In genomic region chr1:132732307-132732706, GRCm38 (mm10) we compare ENCODE assay signal across 18 mouse cellular contexts. TPM values are rescaled to one million over a fixed set of nuclear protein-coding genes. Genes with fewer than 3 reads are reported as not detected.
DNase-seq lines count a peak whose midpoint lies in the region; ATAC-seq lines count a peak whose summit lies in the region.
"Had no signal": no experiment of that assay in that cellular context is flagged by ENCODE, and none has a peak within 500 bp of the region (broad histone marks: within the 10 kb centered on the region; RNA-seq: fewer than 3 reads in every experiment).

No protein-coding gene starts in this region.

- H3K4me3 ChIP-seq in hindbrain, embryonic 10.5 days, result no peak overlapping the region
- no peak overlapping the region for H3K4me3 ChIP-seq in hindbrain, embryonic 11.5 days (ENCODE audit: low read depth, low read length)
- no peak overlapping the region for H3K4me3 ChIP-seq in neural tube, embryonic 12.5 days
- H3K4me3 ChIP-seq in midbrain, embryonic 14.5 days (replicated peaks; ENCODE audit: low read depth, low read length), result no peak overlapping the region
- H3K4me3 ChIP-seq: heart, embryonic 12.5 days; limb, embryonic 15.5 days; myocyte; stomach, embryonic 15.5 days had no signal

- H3K9me3 ChIP-seq in hindbrain, embryonic 10.5 days, result no peaks in the 10 kb centered on the region
- H3K9me3 ChIP-seq in hindbrain, embryonic 11.5 days (ENCODE audit: control insufficient read depth, low read length), result no peaks in the 10 kb centered on the region
- H3K9me3 ChIP-seq in neural tube, embryonic 12.5 days, result no peaks in the 10 kb centered on the region
- no peaks in the 10 kb centered on the region for H3K9me3 ChIP-seq in midbrain, embryonic 14.5 days (ENCODE audit: control insufficient read depth, low read length)
- H3K9me3 ChIP-seq: heart, embryonic 12.5 days; limb, embryonic 15.5 days; stomach, embryonic 15.5 days had no signal

- no peak overlapping the region for H3K4me2 ChIP-seq in hindbrain, embryonic 11.5 days (replicated peaks; ENCODE audit: low read depth, low read length)
- peak overlapping the region; percentile 15; the same call in 1 of the 2 replicates for H3K4me2 ChIP-seq in neural tube, embryonic 12.5 days (replicated peaks)
- H3K4me2 ChIP-seq in midbrain, embryonic 14.5 days (ENCODE audit: low read length), result no peak overlapping the region
- H3K4me2 ChIP-seq: heart, embryonic 12.5 days; limb, embryonic 15.5 days; stomach, embryonic 15.5 days had no signal

- DNase-seq in hindbrain, embryonic 10.5 days (ENCODE audit: low spot score), result no peak
- no peak for DNase-seq in hindbrain, embryonic 11.5 days (ENCODE audit: low spot score)
- DNase-seq in neural tube, embryonic 10.5 days (ENCODE audit: extremely low spot score, low spot score), result no peak
- DNase-seq in midbrain, embryonic 14.5 days, result peak; percentile 34
- peak; percentile 38 for DNase-seq in right cerebral cortex, postnatal 25 days
- no peak for DNase-seq in thymus, postnatal 14 days
- no peak for DNase-seq in urinary bladder, postnatal 25 days (ENCODE audit: low spot score)
- DNase-seq: adrenal gland, adult 8-10 months; B cell, adult 2 months; cerebellum, adult 9-11 months; heart, postnatal 36 days; lung, postnatal 10 days had no signal

- H3K27ac ChIP-seq in hindbrain, embryonic 10.5 days, result peak overlapping the region; percentile 54; the same call in 1 of the 2 replicates
- no peak overlapping the region; the same call in 1 of the 2 replicates for H3K27ac ChIP-seq in hindbrain, embryonic 11.5 days (ENCODE audit: low read depth, low read length)
- H3K27ac ChIP-seq in neural tube, embryonic 12.5 days, result no peak overlapping the region
- H3K27ac ChIP-seq in midbrain, embryonic 14.5 days (replicated peaks; ENCODE audit: low read depth, low read length), result no peak overlapping the region
- H3K27ac ChIP-seq: limb, embryonic 15.5 days; stomach, embryonic 15.5 days had no signal

- no peaks in the 10 kb centered on the region for H3K36me3 ChIP-seq in hindbrain, embryonic 10.5 days
- no peaks in the 10 kb centered on the region for H3K36me3 ChIP-seq in hindbrain, embryonic 11.5 days (ENCODE audit: control insufficient read depth, insufficient read depth, low read length)
- H3K36me3 ChIP-seq in neural tube, embryonic 12.5 days, result no peaks in the 10 kb centered on the region
- H3K36me3 ChIP-seq in midbrain, embryonic 14.5 days (ENCODE audit: control insufficient read depth, insufficient read depth, low read length), result no peaks in the 10 kb centered on the region
- H3K36me3 ChIP-seq: heart, embryonic 12.5 days; limb, embryonic 15.5 days; stomach, embryonic 15.5 days had no signal

- no peak overlapping the region for H3K9ac ChIP-seq in hindbrain, embryonic 11.5 days (ENCODE audit: low read depth, low read length)
- 0 out of 2 replicates have a peak overlapping the region, but pooled peaks have one; percentile 8 for H3K9ac ChIP-seq in neural tube, embryonic 12.5 days
- H3K9ac ChIP-seq in midbrain, embryonic 14.5 days (replicated peaks; ENCODE audit: low read length), result 0 out of 2 replicates have a peak overlapping the region, but pooled peaks have one; percentile 26
- H3K9ac ChIP-seq: heart, embryonic 12.5 days; limb, embryonic 15.5 days; stomach, embryonic 15.5 days had no signal

- WGBS in hindbrain, embryonic 10.5 days, result 77% methylated on average over 12 of the region's 12 CpGs
- 68% methylated on average over 12 of the region's 12 CpGs for WGBS in hindbrain, embryonic 11.5 days
- WGBS in neural tube, embryonic 12.5 days, result 64% methylated on average over 12 of the region's 12 CpGs
- WGBS in midbrain, embryonic 14.5 days, result 53% methylated on average over 12 of the region's 12 CpGs

- peaks cover 81% of the 10 kb centered on the region for H3K4me1 ChIP-seq in hindbrain, embryonic 10.5 days (replicated peaks)
- H3K4me1 ChIP-seq in hindbrain, embryonic 11.5 days (replicated peaks; ENCODE audit: control insufficient read depth, insufficient read depth, low read length), result peaks cover 9% of the 10 kb centered on the region
- peaks cover 66% of the 10 kb centered on the region for H3K4me1 ChIP-seq in neural tube, embryonic 12.5 days
- H3K4me1 ChIP-seq in midbrain, embryonic 14.5 days (ENCODE audit: control insufficient read depth, insufficient read depth, low read length), result peaks cover 59% of the 10 kb centered on the region
- H3K4me1 ChIP-seq: heart, embryonic 12.5 days; limb, embryonic 15.5 days; stomach, embryonic 15.5 days had no signal

- H3K27me3 ChIP-seq in hindbrain, embryonic 10.5 days (ENCODE audit: insufficient read depth, poor library complexity, severe bottlenecking), result peaks cover 3% of the 10 kb centered on the region; the same call in 1 of the 2 replicates
- no peaks in the 10 kb centered on the region for H3K27me3 ChIP-seq in hindbrain, embryonic 11.5 days (ENCODE audit: control insufficient read depth, insufficient read depth, low read length)
- no peaks in the 10 kb centered on the region for H3K27me3 ChIP-seq in neural tube, embryonic 12.5 days (replicated peaks)
- no peaks in the 10 kb centered on the region for H3K27me3 ChIP-seq in midbrain, embryonic 14.5 days (ENCODE audit: control insufficient read depth, insufficient read depth, low read length)
- H3K27me3 ChIP-seq: stomach, embryonic 15.5 days had no signal

- ATAC-seq in hindbrain, embryonic 11.5 days (ENCODE audit: low FRiP score), result no peak
- no peak for ATAC-seq in neural tube, embryonic 12.5 days (ENCODE audit: low FRiP score, low read depth)
- no peak for ATAC-seq in midbrain, embryonic 14.5 days (ENCODE audit: low FRiP score, low TSS enrichment)
- ATAC-seq: intestine, postnatal 0 days had no signal

RNA-seq across cellular contexts. Expression of gene Nfasc, which starts 9.3 kb away (rescaled TPM):
- 22.9 and 39.2 TPM in 2 replicates for polyA plus RNA-seq in hindbrain, embryonic 10.5 days (2016; fragmentation: Nextera tagmentation; extraction: Ambion mirVana)
- 26.9 and 38.0 TPM in 2 replicates for polyA plus RNA-seq in hindbrain, embryonic 11.5 days (2014; fragmentation: Nextera tagmentation; extraction: Ambion mirVana)
- 37.3 and 42.3 TPM in 2 replicates for polyA plus RNA-seq in neural tube, embryonic 12.5 days (2016; fragmentation: Nextera tagmentation; extraction: Ambion mirVana)
- polyA plus RNA-seq in midbrain, embryonic 14.5 days (2014; fragmentation: Nextera tagmentation; extraction: Ambion mirVana), result 37.8 and 48.6 TPM in 2 replicates
- polyA plus RNA-seq: myocyte had no signal

Comparison
In these comparisons a context has a peak if more than half of its experiments do, and no peak if none do; other contexts are left out.
1. DNase-seq: peak in midbrain, embryonic 14.5 days (single experiment) and right cerebral cortex, postnatal 25 days (single experiment); none in hindbrain, embryonic 10.5 days (single experiment), hindbrain, embryonic 11.5 days (single experiment), neural tube, embryonic 10.5 days (single experiment), thymus, postnatal 14 days (single experiment) and urinary bladder, postnatal 25 days (single experiment).